Mouse (Mus musculus) urinary bladder, postnatal 36 days (tissue): ENCODE measurements at regions not wholly inside any gene's neighbourhood (a gene's known extent, or its start where the extent isn't known, plus 50 kb on each side); places are given as distances from the start of the nearest gene placed in this dataset.
A peak's percentile ranks its signal among the peaks of the same experiment; 100 is the strongest.
"Not testable (repeated sequence)": the region's sequence is repeated elsewhere in the genome, so short reads cannot be mapped to it uniquely, and the experiment has no call there.

Source experiments
- DNase-seq, 2 experiments: peaks; one replicate each; pipeline ENCODE4 v3.0.0; 2022; ENCODE audit warnings: low spot score in 2 of 2, mixed read lengths in 1 of 2

GRCm38 (mm10) chr8:19976461-19976860 is 73.3 kb downstream of the Gm31371 start:
- DNase-seq = not testable (repeated sequence)

- peak; percentile 37 to 59 for DNase-seq
Observed at GRCm38 (mm10) chr8:19979536-19980345, 76.5 kb downstream of the Gm31371 start.

GRCm38 (mm10) chr8:19980346-19980726 is 77.1 kb downstream of the Gm31371 start:
- DNase-seq = peak in 1 of 2 experiments; percentile 1

- peak in 1 of 2 experiments; percentile 31 for DNase-seq
Observed at GRCm38 (mm10) chr8:20008106-20008505, 104.9 kb downstream of the Gm31371 start.

GRCm38 (mm10) chr8:20010947-20011346 is 107.8 kb downstream of the Gm31371 start:
- not testable (repeated sequence) for DNase-seq

GRCm38 (mm10) chr8:20013278-20013677 is 110.1 kb downstream of the Gm31371 start:
- not testable (repeated sequence) for DNase-seq

- not testable (repeated sequence) for DNase-seq
Observed at GRCm38 (mm10) chr8:20014451-20015130, 111.4 kb downstream of the Gm31371 start.

GRCm38 (mm10) chr8:20015411-20016081 is 112.4 kb downstream of the Gm31371 start:
- DNase-seq = not testable (repeated sequence)

- peak; percentile 41 to 44 for DNase-seq
Observed at GRCm38 (mm10) chr8:20016082-20016840, 113.1 kb downstream of the Gm31371 start.

GRCm38 (mm10) chr8:20025521-20025920 is 122.3 kb downstream of the Gm31371 start:
- DNase-seq = not testable (repeated sequence)

GRCm38 (mm10) chr8:20027956-20028355 is 124.8 kb downstream of the Gm31371 start:
- not testable (repeated sequence) for DNase-seq

- DNase-seq = not testable (repeated sequence)
Observed at GRCm38 (mm10) chr8:20030131-20030530, 126.9 kb downstream of the Gm31371 start.

- peak in 1 of 2 experiments; percentile 8 for DNase-seq
Observed at GRCm38 (mm10) chr8:20057626-20058025, 154.4 kb downstream of the Gm31371 start.

- not testable (repeated sequence) for DNase-seq
Observed at GRCm38 (mm10) chr8:20098121-20098520, 194.9 kb downstream of the Gm31371 start.

GRCm38 (mm10) chr8:20100241-20100640 is 197.0 kb downstream of the Gm31371 start:
- not testable (repeated sequence) for DNase-seq

GRCm38 (mm10) chr8:20102374-20102773 is 199.2 kb downstream of the Gm31371 start:
- not testable (repeated sequence) for DNase-seq

GRCm38 (mm10) chr8:20107154-20107553 is 204.0 kb downstream of the Gm31371 start:
- not testable (repeated sequence) for DNase-seq

GRCm38 (mm10) chr8:20116785-20117184 is 213.6 kb downstream of the Gm31371 start:
- DNase-seq = not testable (repeated sequence)

- DNase-seq = not testable (repeated sequence)
Observed at GRCm38 (mm10) chr8:20119581-20119980, 216.4 kb downstream of the Gm31371 start.

GRCm38 (mm10) chr8:20120186-20120585 is 217.0 kb downstream of the Gm31371 start:
- not testable (repeated sequence) for DNase-seq

- not testable (repeated sequence) for DNase-seq
Observed at GRCm38 (mm10) chr8:20121391-20121909, 218.3 kb downstream of the Gm31371 start.
